Mouse (Mus musculus) midbrain, embryonic 14.5 days (tissue): ENCODE results near the gene Mpdu1. TPM values are rescaled to one million over a fixed set of nuclear protein-coding genes. Genes with fewer than 3 reads are reported as not detected.

Experiments
- ATAC-seq: fragments of 200-750 bp; cut with Nextera tagmentation; 2 replicates; pipeline ENCODE4 v1.8.0; 2017; ENCODE audit warnings: moderate number of reproducible peaks, moderate library complexity; ENCODE audit not compliant: low FRiP score, low TSS enrichment
- DNase-seq: peaks from one replicate; pipeline ENCODE4 v3.0.0-alpha.2; 2015
- H3K27ac ChIP-seq: fragments of 300-500 bp; sonication (generic); replicated peaks from 2 replicates; pipeline ENCODE4 v1.5.1; 2014; ENCODE audit warnings: mild to moderate bottlenecking, low read depth, low read length, moderate library complexity
- H3K27me3 ChIP-seq: fragments of 300-500 bp; sonication (generic); 2 replicates; pipeline ENCODE4 v1.6.1; 2014; ENCODE audit warnings: low read length, control low read depth, mixed read lengths; ENCODE audit not compliant: control insufficient read depth, insufficient read depth
- H3K36me3 ChIP-seq: fragments of 300-500 bp; sonication (generic); 2 replicates; pipeline ENCODE4 v1.6.1; 2014; ENCODE audit warnings: low read length, control low read depth; ENCODE audit not compliant: control insufficient read depth, insufficient read depth
- H3K4me1 ChIP-seq: fragments of 300-500 bp; sonication (generic); 2 replicates; pipeline ENCODE4 v1.6.1; 2014; ENCODE audit warnings: mild to moderate bottlenecking, antibody characterized with exemption, low read length, control low read depth; ENCODE audit not compliant: control insufficient read depth, insufficient read depth
- H3K4me2 ChIP-seq: fragments of 300-500 bp; sonication (generic); 2 replicates; pipeline ENCODE4 v1.6.1; 2014; ENCODE audit warnings: mild to moderate bottlenecking, low read length, moderate library complexity
- H3K4me3 ChIP-seq: fragments of 300-500 bp; sonication (generic); replicated peaks from 2 replicates; pipeline ENCODE4 v1.5.1; 2014; ENCODE audit warnings: low read depth, low read length
- H3K9ac ChIP-seq: fragments of 300-500 bp; sonication (generic); replicated peaks from 2 replicates; pipeline ENCODE4 v1.6.1; 2014; ENCODE audit warnings: mild to moderate bottlenecking, low read length, moderate library complexity
- H3K9me3 ChIP-seq: fragments of 300-500 bp; sonication (generic); 2 replicates; pipeline ENCODE4 v1.6.1; 2016; ENCODE audit warnings: low read length, control low read depth, mixed read lengths; ENCODE audit not compliant: control insufficient read depth
- WGBS: fragments of 180-500 bp; shearing (Covaris S2); extraction: QIAGEN DNeasy Blood & Tissue Kit; methylation state at CpG from one replicate; pipeline ENCODE4 v1.1.7; 2014; 5-methylcytosine and 5-hydroxymethylcytosine counted together
- polyA plus RNA-seq: library from polyadenylated mRNA; unstranded; fragments of >200 nt; fragmentation: Nextera tagmentation; extraction: Ambion mirVana; gene quantifications from 2 replicates; pipeline ENCODE4 v1.2.1, GENCODE M21; 2014

Gene Mpdu1
- polyA plus RNA-seq, 1 experiment from 2014 or later: 64.0 TPM

DNA sequence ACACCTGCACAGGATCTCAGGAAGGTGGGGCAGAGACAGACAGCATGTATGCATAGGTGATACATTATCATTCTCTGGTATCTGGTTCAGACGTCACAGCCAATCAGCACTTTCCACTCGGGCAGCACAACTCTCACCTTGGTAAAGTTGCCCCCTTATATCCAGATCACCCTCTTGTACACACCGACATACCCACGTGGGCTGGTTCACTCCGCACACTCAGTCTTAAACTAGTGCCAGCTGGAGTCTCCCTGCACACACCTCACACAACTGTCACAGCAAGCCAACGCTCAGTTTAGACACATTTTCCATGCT lies 32.6 kb upstream of the Mpdu1 start:
- no peaks in the 10 kb centered on the region; the same call in 1 of the 2 replicates for H3K9me3 ChIP-seq
- H3K27me3 ChIP-seq: no peaks in the 10 kb centered on the region
- ATAC-seq (no peak), DNase-seq (no peak)
- peak overlapping the region; percentile 41 for H3K4me3 ChIP-seq
- peak overlapping the region; percentile 84 for H3K4me2 ChIP-seq
- 26% methylated on average over 6 of the region's 6 CpGs for WGBS
- no peaks in the 10 kb centered on the region for H3K36me3 ChIP-seq
- peak overlapping the region; percentile 69; the same call in 1 of the 2 replicates for H3K9ac ChIP-seq
- no peak overlapping the region for H3K27ac ChIP-seq
- H3K4me1 ChIP-seq: peaks cover 8% of the 10 kb centered on the region

DNA sequence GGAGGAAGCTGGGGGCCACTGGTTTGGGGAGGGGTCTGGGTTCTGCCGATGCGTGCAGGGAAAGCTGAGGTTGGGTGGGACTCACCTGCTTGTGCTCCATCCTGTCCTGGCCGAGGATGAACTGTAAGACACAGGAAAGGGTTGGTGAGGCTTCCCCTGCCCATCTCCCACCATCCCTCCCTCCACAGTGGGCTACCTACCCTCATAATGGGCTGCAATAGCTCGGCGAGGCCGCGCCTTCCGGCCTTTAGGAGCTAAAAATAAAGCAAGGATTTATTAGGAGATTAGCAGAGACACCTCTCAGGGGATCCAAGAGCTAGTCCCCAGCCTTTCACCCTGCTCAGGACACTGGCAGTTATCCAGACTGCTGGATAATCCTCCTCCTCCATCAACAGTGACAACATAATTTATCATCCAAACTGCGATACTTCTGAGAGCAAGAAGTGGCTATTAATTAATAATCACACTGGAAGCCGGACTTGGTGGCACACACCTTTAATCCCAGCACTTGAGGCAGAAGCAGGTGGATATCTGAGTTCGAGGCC lies 31.1 kb upstream of the Mpdu1 start:
- Histone ChIP-seq H3K36me3 (no peaks in the 10 kb centered on the region), H3K27me3 (no peaks in the 10 kb centered on the region), H3K9me3 (no peaks in the 10 kb centered on the region), H3K4me3 (no peak overlapping the region), H3K4me2 (no peak overlapping the region), H3K27ac (no peak overlapping the region), H3K4me1 (peaks cover 8% of the 10 kb centered on the region), H3K9ac (0 out of 2 replicates have a peak overlapping the region, but pooled peaks have one; percentile 12)
- DNase-seq (peak; percentile 31), ATAC-seq (no peak)
- 35% methylated on average over 11 of the region's 11 CpGs for WGBS

DNA sequence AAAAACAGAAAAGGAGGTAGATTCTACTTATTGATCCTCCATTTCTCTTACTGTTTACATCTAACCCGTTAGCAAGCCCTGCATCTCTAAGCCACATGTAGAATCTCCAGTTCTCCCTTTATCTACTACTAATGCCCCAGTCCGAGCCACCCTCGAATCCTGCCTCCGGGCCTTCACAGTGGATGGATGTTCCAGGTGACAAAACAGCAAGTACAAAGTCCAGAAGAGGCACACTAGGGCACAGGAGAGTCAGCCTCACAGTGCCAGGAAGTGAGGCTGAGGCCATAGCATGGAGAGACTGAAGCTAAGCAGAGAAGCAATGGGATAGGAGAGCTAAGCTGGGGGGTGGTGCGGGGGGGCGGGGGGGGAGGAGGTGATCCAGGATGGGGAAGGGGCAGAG lies 30.4 kb upstream of the Mpdu1 start:
- no peaks in the 10 kb centered on the region for H3K27me3 ChIP-seq
- no peak overlapping the region for H3K4me2 ChIP-seq
- no peaks in the 10 kb centered on the region for H3K36me3 ChIP-seq
- no peak overlapping the region for H3K9ac ChIP-seq
- H3K27ac ChIP-seq: no peak overlapping the region
- H3K4me3 ChIP-seq: no peak overlapping the region
- ATAC-seq (no peak), DNase-seq (no peak)
- 84% methylated on average over 6 of the region's 6 CpGs for WGBS
- peaks cover 8% of the 10 kb centered on the region for H3K4me1 ChIP-seq
- no peaks in the 10 kb centered on the region for H3K9me3 ChIP-seq

DNA sequence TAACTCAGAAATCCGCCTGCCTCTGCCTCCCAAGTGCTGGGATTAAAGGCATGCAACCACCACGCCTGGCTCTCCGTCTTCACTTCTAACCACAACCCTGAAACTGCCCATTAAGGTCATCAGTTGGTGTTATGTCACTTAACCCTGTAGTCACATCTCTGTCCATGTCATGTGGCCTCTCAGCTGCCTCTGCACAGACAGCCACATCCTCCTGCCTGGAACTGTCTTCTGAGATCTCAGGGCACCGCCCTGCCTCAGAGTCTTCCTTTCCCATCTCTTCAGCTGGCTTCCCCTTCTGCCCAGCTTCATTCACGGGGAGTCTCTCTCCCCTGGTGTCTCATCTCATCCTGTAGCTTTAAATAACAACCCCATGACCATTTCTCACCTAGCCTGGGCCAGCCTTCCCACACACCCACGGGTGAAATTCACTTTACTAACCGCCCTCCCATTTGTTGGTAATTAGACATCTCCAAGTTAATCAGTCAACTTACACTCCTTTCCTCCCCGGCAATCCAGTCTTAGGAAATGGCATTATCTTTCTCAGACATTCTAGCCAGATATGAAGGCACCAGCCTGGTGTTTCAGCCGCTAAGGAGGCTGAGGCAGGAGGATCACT lies 29.9 kb upstream of the Mpdu1 start:
- no peak overlapping the region for H3K9ac ChIP-seq
- H3K36me3 ChIP-seq: no peaks in the 10 kb centered on the region
- no peaks in the 10 kb centered on the region for H3K9me3 ChIP-seq
- no peak overlapping the region for H3K4me3 ChIP-seq
- no peaks in the 10 kb centered on the region for H3K27me3 ChIP-seq
- H3K27ac ChIP-seq: no peak overlapping the region
- ATAC-seq (no peak), DNase-seq (no peak)
- no peak overlapping the region for H3K4me2 ChIP-seq
- peaks cover 8% of the 10 kb centered on the region for H3K4me1 ChIP-seq
- 85% methylated on average over 9 of the region's 9 CpGs for WGBS

DNA sequence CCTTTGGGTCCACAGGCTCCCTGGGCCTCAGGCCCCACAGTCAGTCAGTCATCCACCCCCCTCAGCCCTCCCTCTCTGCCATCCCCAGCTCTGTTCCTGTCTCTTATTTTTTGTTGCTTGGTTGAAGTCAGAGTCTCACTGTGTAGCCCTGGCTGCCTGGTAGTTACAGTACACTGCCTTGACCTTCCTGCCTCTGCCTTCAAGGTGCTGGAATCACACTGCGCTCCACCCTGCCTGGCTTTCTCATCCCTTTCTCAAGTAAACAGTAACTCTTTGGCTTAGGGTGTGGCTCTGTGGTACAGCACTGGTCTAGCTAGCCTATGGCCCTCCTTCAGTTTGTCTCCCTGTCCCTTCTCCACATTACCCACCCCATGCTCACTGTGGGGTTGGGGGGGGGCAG lies 27.4 kb upstream of the Mpdu1 start:
- no peaks in the 10 kb centered on the region for H3K9me3 ChIP-seq
- H3K27me3 ChIP-seq: no peaks in the 10 kb centered on the region
- DNase-seq (no peak), ATAC-seq (no peak)
- no peak overlapping the region for H3K27ac ChIP-seq
- H3K4me1 ChIP-seq: no peaks in the 10 kb centered on the region
- no peak overlapping the region for H3K9ac ChIP-seq
- no peak overlapping the region for H3K4me3 ChIP-seq
- H3K4me2 ChIP-seq: no peak overlapping the region
- 93% methylated on average over 1 of the region's 1 CpGs for WGBS
- H3K36me3 ChIP-seq: no peaks in the 10 kb centered on the region

DNA sequence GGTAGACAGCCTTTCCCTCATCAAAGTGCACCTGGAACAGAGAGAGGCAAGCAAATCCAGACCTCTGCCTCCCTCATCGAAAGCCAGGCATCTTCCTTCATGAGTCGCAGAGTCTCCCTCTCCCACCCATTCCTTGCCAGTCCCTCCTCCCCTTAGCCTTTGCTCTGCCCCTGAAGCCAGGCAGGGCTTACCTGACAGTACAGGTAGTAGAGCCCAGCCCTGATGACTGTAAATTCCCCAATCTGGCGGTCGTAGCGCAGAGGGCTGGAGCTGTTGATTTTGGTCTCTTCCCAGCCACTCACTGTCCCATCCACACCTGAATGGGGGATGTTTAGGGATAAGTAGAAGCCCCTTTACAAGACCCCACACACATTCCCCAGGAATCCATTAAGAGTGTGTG lies 24.6 kb upstream of the Mpdu1 start:
- Histone ChIP-seq H3K9me3 (no peaks in the 10 kb centered on the region), H3K36me3 (no peaks in the 10 kb centered on the region), H3K4me3 (no peak overlapping the region), H3K4me2 (no peak overlapping the region), H3K4me1 (peaks cover 7% of the 10 kb centered on the region), H3K9ac (no peak overlapping the region), H3K27ac (no peak overlapping the region), H3K27me3 (no peaks in the 10 kb centered on the region)
- no peak for DNase-seq
- no peak for ATAC-seq
- 56% methylated on average over 5 of the region's 5 CpGs for WGBS

DNA sequence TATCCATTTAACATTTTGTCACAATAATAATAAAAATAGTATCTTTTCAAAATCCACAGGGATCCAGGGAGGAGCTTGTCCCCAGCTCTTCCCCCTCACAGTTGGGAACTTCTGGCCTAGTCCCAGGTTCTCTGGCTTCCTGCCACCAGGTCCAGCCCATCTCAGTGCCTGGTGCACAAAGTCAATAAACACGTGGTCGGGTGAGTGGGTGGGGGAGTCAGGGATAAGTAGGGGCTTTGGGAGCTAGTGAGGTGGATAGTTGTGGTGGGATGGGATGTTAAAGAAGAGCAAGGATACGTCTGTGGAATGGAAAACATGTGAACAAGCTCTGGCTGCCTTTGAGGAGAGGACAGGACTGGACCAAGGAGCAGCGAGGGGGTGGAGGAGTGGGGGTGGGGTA lies 23.9 kb upstream of the Mpdu1 start:
- H3K4me3 ChIP-seq: no peak overlapping the region
- DNase-seq (peak; percentile 50), ATAC-seq (no peak)
- H3K27me3 ChIP-seq: no peaks in the 10 kb centered on the region
- no peaks in the 10 kb centered on the region for H3K9me3 ChIP-seq
- H3K36me3 ChIP-seq: no peaks in the 10 kb centered on the region
- H3K4me2 ChIP-seq: no peak overlapping the region
- no peak overlapping the region for H3K27ac ChIP-seq
- H3K9ac ChIP-seq: no peak overlapping the region
- 20% methylated on average over 4 of the region's 4 CpGs for WGBS
- peaks cover 7% of the 10 kb centered on the region for H3K4me1 ChIP-seq

DNA sequence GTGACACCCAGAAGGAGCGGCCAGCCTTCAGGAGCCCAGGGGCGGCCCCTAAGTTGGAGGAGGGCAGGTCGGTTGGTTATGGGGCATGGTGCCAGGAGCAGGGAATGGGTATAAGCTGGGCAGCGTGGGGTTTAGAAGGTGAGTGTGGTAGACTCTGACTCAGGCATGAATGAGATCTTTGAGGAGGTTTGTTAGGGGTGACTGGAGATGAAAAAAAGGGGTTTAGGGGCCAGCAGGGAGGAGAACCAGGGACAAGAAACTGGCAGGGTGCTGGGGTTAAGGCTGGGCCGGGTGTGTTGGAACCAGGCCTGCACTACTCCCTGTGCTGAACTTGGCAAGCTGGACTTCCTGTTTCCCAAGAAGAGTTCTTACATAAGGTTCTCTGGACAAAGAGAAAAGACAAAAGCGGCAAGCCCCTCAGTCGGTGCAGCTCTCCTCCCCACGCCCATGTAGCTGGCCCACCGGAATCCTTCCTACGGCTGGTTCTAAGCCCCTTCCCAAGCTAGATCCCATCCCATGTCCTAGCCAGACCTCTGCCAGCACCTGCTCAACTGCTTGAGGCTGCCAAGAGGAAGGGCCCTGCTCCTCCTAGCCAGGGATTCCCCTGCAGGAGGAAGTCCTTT lies 23.2 kb upstream of the Mpdu1 start, which contains the start of gene Tnfsf13:
Tnfsf13 (minus strand) TSS at position 259 of the 623 bp plus-strand sequence.
- Histone ChIP-seq H3K4me1 (peaks cover 13% of the 10 kb centered on the region), H3K27me3 (no peaks in the 10 kb centered on the region), H3K9me3 (no peaks in the 10 kb centered on the region), H3K27ac (no peak within 1 kb of the TSS), H3K4me2 (no peak within 1 kb of the TSS), H3K4me3 (no peak within 1 kb of the TSS), H3K9ac (0 out of 2 replicates have a peak within 1 kb of the TSS, but pooled peaks have one; percentile 21), H3K36me3 (no peaks in the 10 kb centered on the region)
- no peak for ATAC-seq
- WGBS: 57% methylated on average over 10 of the region's 10 CpGs
- DNase-seq: no peak

DNA sequence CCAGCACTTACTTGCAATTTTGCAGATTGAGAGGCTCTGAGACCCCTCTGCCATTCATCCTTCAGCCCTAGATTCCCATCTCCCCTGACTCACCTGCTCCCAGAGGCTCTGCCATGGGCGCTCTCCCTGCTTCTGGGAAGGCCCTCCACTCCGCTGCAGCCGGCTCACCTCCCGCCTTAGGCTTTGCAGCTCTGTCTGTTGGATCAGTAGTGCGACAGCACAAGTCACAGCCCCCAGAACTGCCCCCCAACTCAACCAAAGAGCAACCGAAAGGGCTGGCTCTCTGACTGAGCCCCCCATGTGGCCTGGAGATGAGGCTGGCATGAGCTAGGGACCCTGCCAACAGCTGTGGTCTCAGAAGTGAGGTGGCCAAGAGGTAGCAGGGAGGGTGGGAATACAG lies 22.5 kb upstream of the Mpdu1 start:
- WGBS: 84% methylated on average over 6 of the region's 6 CpGs
- Histone ChIP-seq H3K4me1 (peaks cover 18% of the 10 kb centered on the region), H3K27me3 (no peaks in the 10 kb centered on the region), H3K9ac (no peak overlapping the region), H3K27ac (no peak overlapping the region), H3K36me3 (peaks cover 4% of the 10 kb centered on the region; the same call in 1 of the 2 replicates), H3K9me3 (no peaks in the 10 kb centered on the region), H3K4me2 (no peak overlapping the region), H3K4me3 (no peak overlapping the region)
- ATAC-seq: no peak
- no peak for DNase-seq
